Mouse (Mus musculus) thymus, adult 2 months (tissue): ENCODE results near the gene Disp3. TPM values are rescaled to one million over a fixed set of nuclear protein-coding genes. Genes with fewer than 3 reads are reported as not detected.

ENCODE experiments used
- DNase-seq: peaks from one replicate; pipeline ENCODE4 v3.0.0; 2021
- H3K27ac ChIP-seq: fragments of 200-500 bp; 2 replicates; pipeline ENCODE4 v1.5.1; 2012; ENCODE audit warnings: low read length, control low read depth; ENCODE audit not compliant: control insufficient read depth, insufficient read depth
- H3K27me3 ChIP-seq: fragments of 200-500 bp; 2 replicates; pipeline ENCODE4 v1.6.1; 2012; ENCODE audit warnings: mild to moderate bottlenecking, low read length, moderate library complexity, mixed read lengths; ENCODE audit not compliant: control insufficient read depth, insufficient read depth
- H3K36me3 ChIP-seq: fragments of 200-500 bp; 2 replicates; pipeline ENCODE4 v1.6.1; 2012; ENCODE audit warnings: mild to moderate bottlenecking, low read length, moderate library complexity; ENCODE audit not compliant: control insufficient read depth, insufficient read depth
- H3K4me1 ChIP-seq: fragments of 200-500 bp; replicated peaks from 2 replicates; pipeline ENCODE4 v1.6.1; 2012; ENCODE audit warnings: low read length; ENCODE audit not compliant: control insufficient read depth, insufficient read depth
- H3K4me3 ChIP-seq: fragments of 200-500 bp; 2 replicates; pipeline ENCODE4 v1.5.1; 2012; ENCODE audit warnings: mild to moderate bottlenecking, low read length, control low read depth, moderate library complexity; ENCODE audit not compliant: control insufficient read depth, insufficient read depth
- CTCF ChIP-seq: fragments of 200-500 bp; IDR thresholded peaks from 2 replicates; pipeline ENCODE4 v1.5.1; 2012; ENCODE audit warnings: mild to moderate bottlenecking, control low read depth, low read length, moderate library complexity, borderline replicate concordance; ENCODE audit not compliant: control insufficient read depth, poor library complexity, insufficient read depth; ENCODE audit errors: extremely low read depth
- POLR2A ChIP-seq: fragments of 200-500 bp; IDR thresholded peaks from 2 replicates; pipeline ENCODE4 v1.6.1; 2012; ENCODE audit warnings: mild to moderate bottlenecking, low read length, control low read depth, moderate library complexity; ENCODE audit not compliant: control insufficient read depth, poor library complexity, insufficient read depth; ENCODE audit errors: extremely low read depth
- WGBS: fragments of 180-500 bp; shearing (Covaris S2); methylation state at CpG from one replicate; pipeline ENCODE4 v1.1.7; 2018; 5-methylcytosine and 5-hydroxymethylcytosine counted together
- polyA plus RNA-seq: library from polyadenylated mRNA; depleted of rRNA; stranded (reverse); fragments of >200 nt; gene quantifications from 2 replicates; pipeline ENCODE4 v1.2.3, GENCODE M21; 2012

Disp3 gene
- polyA plus RNA-seq, 1 experiment = 0.26 TPM

DNA sequence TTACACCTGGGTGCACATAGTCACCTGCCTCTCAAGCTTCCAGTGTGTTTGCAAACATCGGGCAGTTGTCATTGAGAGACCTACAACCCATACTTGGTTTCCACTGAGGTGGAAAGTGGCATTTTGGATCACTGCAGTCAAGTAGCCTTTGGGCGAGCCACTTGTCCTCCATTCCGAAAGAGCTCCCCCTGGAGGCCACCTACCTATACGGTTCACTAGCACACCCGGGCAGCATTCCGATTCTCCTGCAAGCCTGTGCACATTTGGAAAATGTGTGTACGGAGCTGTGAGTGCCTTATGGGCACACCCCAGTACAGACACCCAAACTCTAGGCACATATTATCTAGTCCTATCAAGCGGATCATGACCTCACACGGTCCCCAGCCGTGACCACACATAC is 38.4 kb downstream of the Disp3 start:
- 50% methylated on average over 10 of the region's 10 CpGs for WGBS
- H3K4me1 ChIP-seq = no peaks in the 10 kb centered on the region
- no peak for DNase-seq
- no peak overlapping the region for H3K4me3 ChIP-seq
- no peaks in the 10 kb centered on the region for H3K36me3 ChIP-seq
- H3K27me3 ChIP-seq = no peaks in the 10 kb centered on the region
- TF ChIP-seq POLR2A (no peak), CTCF (peak; percentile 27; the same call in 1 of the 2 replicates)
- no peak overlapping the region for H3K27ac ChIP-seq

DNA sequence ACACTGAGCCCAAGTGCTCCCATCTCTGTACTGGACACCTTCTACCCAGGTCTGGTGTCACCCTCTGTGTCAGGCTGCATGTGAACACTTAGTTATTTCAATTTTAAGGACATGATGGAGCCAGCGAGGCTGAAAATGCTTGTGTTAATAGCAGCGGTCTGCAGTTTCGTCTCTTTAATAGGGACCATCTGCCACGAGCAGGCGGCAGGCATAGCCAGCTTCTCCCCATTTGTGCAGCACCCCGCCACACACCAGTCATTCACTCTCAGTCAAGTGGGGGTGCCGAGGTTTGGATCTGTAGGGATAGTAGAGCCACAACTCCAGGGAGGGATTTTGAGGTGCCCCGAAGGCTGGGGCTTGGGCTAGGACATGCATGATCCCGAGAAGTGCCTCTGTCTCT is 47.4 kb downstream of the Disp3 start:
- Histone ChIP-seq H3K4me3 (no peak overlapping the region), H3K36me3 (no peaks in the 10 kb centered on the region), H3K4me1 (no peaks in the 10 kb centered on the region), H3K27me3 (no peaks in the 10 kb centered on the region), H3K27ac (no peak overlapping the region)
- no peak for DNase-seq
- TF ChIP-seq POLR2A = no peak
- TF ChIP-seq CTCF = no peak
- 90% methylated on average over 9 of the region's 9 CpGs for WGBS

DNA sequence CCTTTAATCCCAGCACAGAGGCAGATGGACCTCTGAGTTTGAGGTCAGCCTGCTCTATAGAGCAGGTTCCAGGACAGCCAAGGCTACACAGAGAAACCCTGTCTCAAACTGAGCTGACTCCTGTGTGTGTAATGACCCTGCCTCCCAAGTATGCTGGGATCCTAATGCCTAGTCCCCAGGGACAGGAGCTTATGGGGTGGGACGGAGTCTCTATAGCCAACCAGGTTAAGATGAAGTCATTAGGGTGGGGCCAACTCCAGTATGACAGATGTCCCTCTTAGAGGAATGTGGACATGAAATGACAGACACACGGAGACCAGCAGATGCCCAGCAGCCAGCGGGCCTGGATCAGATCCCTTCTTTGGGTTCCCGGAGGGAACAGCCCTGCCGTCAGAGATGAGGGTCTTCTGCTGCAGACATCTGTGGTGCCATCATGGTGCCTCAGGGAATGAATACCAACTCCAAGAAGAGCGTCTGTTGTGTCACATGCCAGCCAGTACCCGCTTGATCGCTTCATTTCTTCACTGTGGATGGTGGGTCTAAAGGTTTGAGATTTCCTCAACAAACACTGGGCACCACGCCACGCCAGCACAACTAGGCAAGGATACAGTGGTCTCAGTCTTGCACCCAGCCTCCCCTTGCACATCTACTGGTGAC is 48.2 kb downstream of the Disp3 start:
- Histone ChIP-seq H3K4me3 (no peak overlapping the region), H3K27me3 (no peaks in the 10 kb centered on the region), H3K27ac (no peak overlapping the region), H3K36me3 (no peaks in the 10 kb centered on the region), H3K4me1 (no peaks in the 10 kb centered on the region)
- 94% methylated on average over 10 of the region's 10 CpGs for WGBS
- no peak for DNase-seq
- TF ChIP-seq CTCF (no peak), POLR2A (no peak)

DNA sequence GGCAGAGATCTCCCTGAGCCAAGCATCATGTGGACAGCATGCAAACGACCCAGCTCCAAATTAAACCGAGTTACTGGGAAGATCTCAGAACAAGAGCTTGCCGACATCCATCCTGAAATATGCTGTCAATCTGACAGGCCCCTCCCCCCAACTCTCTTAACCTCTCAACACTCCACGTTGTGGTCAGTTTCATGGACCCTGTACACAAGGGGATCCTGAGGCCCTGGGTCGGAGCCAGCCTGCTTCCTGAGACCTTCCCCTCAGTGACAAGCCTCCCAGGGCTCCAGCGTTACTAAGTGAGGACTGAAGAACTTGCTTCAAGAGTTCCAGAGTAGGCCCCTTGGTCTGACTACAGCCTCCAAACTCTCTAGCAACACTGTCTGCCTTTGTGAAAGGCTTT is 48.8 kb downstream of the Disp3 start:
- H3K36me3 ChIP-seq = no peaks in the 10 kb centered on the region
- DNase-seq = no peak
- TF ChIP-seq POLR2A (no peak), CTCF (no peak)
- WGBS = 64% methylated on average over 6 of the region's 6 CpGs
- H3K4me3 ChIP-seq = no peak overlapping the region
- H3K4me1 ChIP-seq = no peaks in the 10 kb centered on the region
- H3K27me3 ChIP-seq = no peaks in the 10 kb centered on the region
- H3K27ac ChIP-seq = no peak overlapping the region

DNA sequence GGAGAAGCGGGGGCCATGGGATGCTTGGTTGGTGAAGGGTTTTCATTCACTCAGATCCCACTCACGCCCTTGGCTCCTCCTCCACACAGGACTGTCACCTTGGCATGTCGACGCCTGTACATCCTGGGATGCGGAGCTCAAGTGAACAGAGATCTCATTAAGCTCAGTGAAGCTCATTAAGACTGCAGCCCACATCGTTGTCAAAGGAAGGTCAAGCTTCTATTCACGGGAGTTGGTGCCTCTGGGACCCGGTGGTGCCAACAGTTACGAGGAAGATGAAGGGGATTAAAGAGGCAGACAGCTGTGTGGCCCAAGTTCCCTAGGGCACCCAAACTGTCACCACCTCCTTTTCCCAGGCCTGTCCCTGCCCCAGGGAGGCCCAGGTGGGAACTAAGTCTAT is 49.5 kb downstream of the Disp3 start:
- DNase-seq = no peak
- no peaks in the 10 kb centered on the region for H3K4me1 ChIP-seq
- TF ChIP-seq CTCF (no peak), POLR2A (no peak)
- no peak overlapping the region for H3K27ac ChIP-seq
- H3K36me3 ChIP-seq = no peaks in the 10 kb centered on the region
- no peak overlapping the region for H3K4me3 ChIP-seq
- H3K27me3 ChIP-seq = no peaks in the 10 kb centered on the region
- 74% methylated on average over 9 of the region's 9 CpGs for WGBS

DNA sequence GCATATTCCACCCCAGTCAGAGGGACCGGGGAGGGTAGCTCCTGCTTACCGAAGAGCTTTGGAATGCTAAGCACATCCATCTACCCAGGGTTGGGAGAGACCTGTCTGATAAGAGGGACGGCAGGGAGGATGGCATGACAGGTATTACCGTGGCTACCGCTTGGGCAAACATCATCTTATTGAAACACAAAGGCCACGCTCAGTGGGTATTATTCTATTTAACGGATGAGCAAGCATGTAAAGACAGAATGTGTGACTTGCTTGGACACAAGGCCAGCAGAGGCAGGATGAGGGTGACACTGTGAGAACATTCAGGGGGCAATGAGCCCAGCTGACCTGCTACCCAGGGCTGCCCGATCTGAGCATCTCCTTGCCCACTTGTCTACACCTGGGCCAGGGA is 51.1 kb downstream of the Disp3 start:
- TF ChIP-seq CTCF (no peak), POLR2A (no peak)
- WGBS = 92% methylated on average over 8 of the region's 8 CpGs
- no peak overlapping the region for H3K27ac ChIP-seq

DNA sequence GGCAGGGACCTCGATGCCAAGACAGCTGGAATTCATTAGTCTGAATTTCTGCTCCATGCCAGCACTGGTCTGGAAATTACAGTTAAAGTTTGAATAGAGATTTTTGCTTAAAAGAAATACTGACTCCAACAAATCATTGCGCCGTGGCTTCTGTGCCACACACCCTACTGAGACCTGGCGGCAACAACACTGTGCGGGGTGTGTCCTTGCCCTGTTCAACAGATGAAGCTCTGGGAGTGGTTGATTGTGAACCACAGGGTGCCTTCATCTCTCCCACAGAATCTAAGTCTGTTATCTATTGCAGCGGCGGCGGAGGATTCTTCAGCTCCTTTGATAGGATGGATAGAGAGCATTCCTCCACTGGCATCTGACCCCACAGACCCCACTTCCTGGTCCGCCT is 54.7 kb downstream of the Disp3 start:
- no peaks in the 10 kb centered on the region for H3K36me3 ChIP-seq
- WGBS = 88% methylated on average over 9 of the region's 9 CpGs
- H3K4me3 ChIP-seq = no peak overlapping the region
- H3K4me1 ChIP-seq = no peaks in the 10 kb centered on the region
- DNase-seq = no peak
- H3K27ac ChIP-seq = no peak overlapping the region
- no peak for TF ChIP-seq CTCF
- no peak for TF ChIP-seq POLR2A
- H3K27me3 ChIP-seq = no peaks in the 10 kb centered on the region

More for the DNA sequence above, 51.1 kb downstream of the Disp3 start:
- H3K4me1 ChIP-seq = no peaks in the 10 kb centered on the region
- H3K4me3 ChIP-seq = no peak overlapping the region
- DNase-seq = no peak
- no peaks in the 10 kb centered on the region for H3K27me3 ChIP-seq
- no peaks in the 10 kb centered on the region for H3K36me3 ChIP-seq
